20 mouse cellular contexts compared by ENCODE assay signal in the genomic region with DNA sequence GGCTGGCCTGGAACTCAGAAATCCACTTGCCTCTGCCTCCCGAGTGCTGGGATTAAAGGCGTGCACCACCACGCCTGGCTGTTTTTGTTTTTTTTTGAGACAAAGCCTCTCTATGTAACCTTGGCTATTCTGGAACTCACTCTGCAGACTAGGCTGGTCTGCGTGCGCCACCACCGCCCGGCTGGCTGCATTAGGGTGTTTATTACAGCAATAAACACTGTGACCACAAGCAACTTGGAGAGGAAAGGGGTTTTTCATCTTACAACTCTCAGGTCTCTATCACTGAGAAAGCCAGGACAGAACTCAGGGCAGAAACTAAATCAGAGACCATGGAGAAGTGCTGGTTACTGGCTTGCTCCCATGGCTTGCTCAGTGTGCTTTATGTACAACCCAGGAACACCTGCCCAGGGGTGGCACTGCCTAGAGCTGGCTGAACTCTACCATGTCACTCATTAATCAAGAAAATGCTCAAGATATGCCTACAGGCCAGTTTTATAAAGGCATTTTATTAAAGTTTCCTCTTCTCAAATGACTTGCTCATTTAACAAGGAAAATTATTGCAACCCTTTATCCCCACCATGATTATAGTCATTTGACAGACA. TPM values are rescaled to one million over a fixed set of nuclear protein-coding genes. Genes with fewer than 3 reads are reported as not detected.
DNase-seq lines count a peak whose midpoint lies in the region; ATAC-seq and TF ChIP-seq lines count a peak whose summit lies in the region.
"Had no signal": no experiment of that assay in that cellular context is flagged by ENCODE, and none has a peak within 500 bp of the region (broad histone marks: within the 10 kb centered on the region; RNA-seq: fewer than 3 reads in every experiment).

No protein-coding gene starts in this region.

- TF ChIP-seq CTCF in intestine, postnatal 0 days (IDR thresholded peaks at IDR 0.05; ENCODE audit: low read depth) = no peak
- no peak for TF ChIP-seq CTCF in small intestine, adult 2 months (IDR thresholded peaks at IDR 0.05; ENCODE audit: extremely low read depth, insufficient read length, insufficient replicate concordance, low read depth, low read length)

- H3K9ac ChIP-seq in limb, embryonic 11.5 days (ENCODE audit: low read length) = no peak overlapping the region
- no peak overlapping the region for H3K9ac ChIP-seq in intestine, postnatal 0 days (ENCODE audit: low read depth, low read length)
- no peak overlapping the region for H3K9ac ChIP-seq in kidney, embryonic 15.5 days
- H3K9ac ChIP-seq: embryonic facial prominence, embryonic 15.5 days; forebrain, postnatal 0 days had no signal

- no peak for ATAC-seq in limb, embryonic 11.5 days (ENCODE audit: insufficient number of reproducible peaks, low FRiP score, low TSS enrichment, low read depth)
- ATAC-seq in intestine, postnatal 0 days = no peak
- no peak for ATAC-seq in kidney, embryonic 15.5 days (replicated peaks; ENCODE audit: low FRiP score)
- no peak for ATAC-seq in erythroblast, adult 5-6 weeks (replicated peaks; ENCODE audit: low FRiP score, poor library complexity, severe bottlenecking)
- ATAC-seq: forebrain, postnatal 0 days had no signal

- H3K36me3 ChIP-seq in limb, embryonic 11.5 days (ENCODE audit: control insufficient read depth, insufficient read depth, low read length) = no peaks in the 10 kb centered on the region
- no peaks in the 10 kb centered on the region for H3K36me3 ChIP-seq in limb, embryonic 10.5 days
- no peaks in the 10 kb centered on the region for H3K36me3 ChIP-seq in intestine, postnatal 0 days (ENCODE audit: control insufficient read depth, insufficient read depth)
- H3K36me3 ChIP-seq in kidney, embryonic 15.5 days = no peaks in the 10 kb centered on the region
- no peaks in the 10 kb centered on the region for H3K36me3 ChIP-seq in small intestine, adult 2 months (ENCODE audit: control insufficient read depth, insufficient read depth, low read length)
- H3K36me3 ChIP-seq: embryonic facial prominence, embryonic 15.5 days; forebrain, embryonic 10.5 days had no signal

- TF ChIP-seq POLR2A in small intestine, adult 2 months (IDR thresholded peaks at IDR 0.05; ENCODE audit: low read depth, low read length) = no peak

- H3K27ac ChIP-seq in limb, embryonic 11.5 days (replicated peaks; ENCODE audit: low read depth, low read length) = no peak overlapping the region
- H3K27ac ChIP-seq in limb, embryonic 10.5 days = no peak overlapping the region
- H3K27ac ChIP-seq in intestine, postnatal 0 days (ENCODE audit: low read depth, low read length) = peak overlapping the region; percentile 84
- H3K27ac ChIP-seq in kidney, embryonic 15.5 days = peak overlapping the region; percentile 51; the same call in 1 of the 2 replicates
- peak overlapping the region; percentile 82 for H3K27ac ChIP-seq in small intestine, adult 2 months (ENCODE audit: insufficient read depth, low read depth, low read length)
- H3K27ac ChIP-seq: embryonic facial prominence, embryonic 15.5 days; forebrain, embryonic 10.5 days; heart, adult 2 months had no signal

- DNase-seq in limb, embryonic 11.5 days (ENCODE audit: low spot score) = peak; percentile 51
- no peak for DNase-seq in limb, embryonic 10.5 days (ENCODE audit: low spot score)
- no peak for DNase-seq in layer of hippocampus, postnatal 10 days (ENCODE audit: low spot score in 2 of 2)
- DNase-seq: adrenal gland, adult 8-10 months; cerebellum, postnatal 14 days; forebrain, postnatal 0 days; gastrocnemius, postnatal 25 days; heart, adult 2 months; heart, postnatal 10 days; layer of hippocampus, postnatal 36 days; lung, adult 2 months; retina, postnatal 1 day; thymus, postnatal 14 days had no signal

- H3K4me1 ChIP-seq in limb, embryonic 11.5 days (ENCODE audit: control insufficient read depth, insufficient read depth, low read length) = peaks cover 6% of the 10 kb centered on the region; the same call in 1 of the 2 replicates
- peaks cover 15% of the 10 kb centered on the region for H3K4me1 ChIP-seq in limb, embryonic 10.5 days
- peaks cover 5% of the 10 kb centered on the region; the same call in 1 of the 2 replicates for H3K4me1 ChIP-seq in intestine, postnatal 0 days (replicated peaks; ENCODE audit: control insufficient read depth, insufficient read depth, low read length)
- H3K4me1 ChIP-seq in kidney, embryonic 15.5 days = peaks cover 21% of the 10 kb centered on the region
- H3K4me1 ChIP-seq in small intestine, adult 2 months (ENCODE audit: control insufficient read depth, insufficient read depth, insufficient read length, low read length) = peaks cover 39% of the 10 kb centered on the region

- H3K4me2 ChIP-seq in limb, embryonic 11.5 days (ENCODE audit: low read depth, severe bottlenecking) = no peak overlapping the region
- no peak overlapping the region for H3K4me2 ChIP-seq in intestine, postnatal 0 days (replicated peaks; ENCODE audit: low read depth)
- H3K4me2 ChIP-seq in kidney, embryonic 15.5 days = no peak overlapping the region
- H3K4me2 ChIP-seq: embryonic facial prominence, embryonic 15.5 days; liver, embryonic 11.5 days had no signal

- no peaks in the 10 kb centered on the region for H3K27me3 ChIP-seq in limb, embryonic 11.5 days (ENCODE audit: control insufficient read depth, insufficient read depth, low read length)
- no peaks in the 10 kb centered on the region for H3K27me3 ChIP-seq in limb, embryonic 10.5 days (ENCODE audit: low read depth, poor library complexity, severe bottlenecking)
- H3K27me3 ChIP-seq in intestine, postnatal 0 days (replicated peaks; ENCODE audit: control insufficient read depth, insufficient read depth, low read length) = no peaks in the 10 kb centered on the region
- no peaks in the 10 kb centered on the region for H3K27me3 ChIP-seq in kidney, embryonic 15.5 days
- H3K27me3 ChIP-seq in small intestine, adult 2 months (ENCODE audit: control insufficient read depth, insufficient read depth, low read length) = no peaks in the 10 kb centered on the region
- H3K27me3 ChIP-seq: embryonic facial prominence, embryonic 15.5 days had no signal

- no peak overlapping the region for H3K4me3 ChIP-seq in limb, embryonic 11.5 days (ENCODE audit: low read depth, low read length)
- no peak overlapping the region for H3K4me3 ChIP-seq in limb, embryonic 10.5 days
- H3K4me3 ChIP-seq in intestine, postnatal 0 days (ENCODE audit: low read depth, low read length) = no peak overlapping the region
- no peak overlapping the region for H3K4me3 ChIP-seq in kidney, embryonic 15.5 days (replicated peaks)
- H3K4me3 ChIP-seq in small intestine, adult 2 months (ENCODE audit: low read depth, low read length) = no peak overlapping the region
- H3K4me3 ChIP-seq: embryonic facial prominence, embryonic 15.5 days; forebrain, embryonic 10.5 days; heart, adult 2 months had no signal

- no peaks in the 10 kb centered on the region for H3K9me3 ChIP-seq in limb, embryonic 11.5 days (ENCODE audit: control insufficient read depth, low read length)
- H3K9me3 ChIP-seq in limb, embryonic 10.5 days (replicated peaks) = no peaks in the 10 kb centered on the region
- no peaks in the 10 kb centered on the region for H3K9me3 ChIP-seq in intestine, postnatal 0 days (ENCODE audit: control insufficient read depth)
- H3K9me3 ChIP-seq in kidney, embryonic 15.5 days (replicated peaks) = no peaks in the 10 kb centered on the region
- H3K9me3 ChIP-seq: embryonic facial prominence, embryonic 15.5 days; forebrain, embryonic 10.5 days had no signal

- 38% methylated on average over 7 of the region's 7 CpGs for WGBS in limb, embryonic 11.5 days
- 53% methylated on average over 7 of the region's 7 CpGs for WGBS in limb, embryonic 10.5 days
- WGBS in intestine, postnatal 0 days = 25% methylated on average over 7 of the region's 7 CpGs
- WGBS in kidney, embryonic 15.5 days = 45% methylated on average over 7 of the region's 7 CpGs
- WGBS in small intestine, adult 2 months = 16% methylated on average over 7 of the region's 7 CpGs

RNA-seq across cellular contexts. Expression of a gene that starts 3.3 kb away (rescaled TPM):
- 47.3 and 47.7 TPM in 2 replicates for polyA plus RNA-seq in limb, embryonic 11.5 days (2014; fragmentation: Nextera tagmentation; extraction: Ambion mirVana)
- 48.5 and 50.0 TPM in 2 replicates for polyA plus RNA-seq in limb, embryonic 10.5 days (2016; fragmentation: Nextera tagmentation; extraction: Ambion mirVana)
- polyA plus RNA-seq in intestine, postnatal 0 days (2015; fragmentation: Nextera tagmentation; extraction: Ambion mirVana) = 113 and 155 TPM in 2 replicates
- 58.8 and 63.1 TPM in 2 replicates for polyA plus RNA-seq in kidney, embryonic 15.5 days (2015; fragmentation: Nextera tagmentation; extraction: Ambion mirVana)
- polyA plus RNA-seq in small intestine, adult 2 months (2012; rRNA removed) = 85.2 and 214 TPM in 2 replicates
- total RNA-seq in erythroblast, adult 5-6 weeks (2015; ENCODE audit: low replicate concordance) = 6.1 and 9.4 TPM in 2 replicates
- 6.2 and 7.4 TPM in 2 replicates for total RNA-seq in erythroblast, adult 5-6 weeks (2017; ENCODE audit: low replicate concordance)
- total RNA-seq in layer of hippocampus, postnatal 10 days (2021) = 100 to 1,000 TPM in 1 of 2 experiments, 10 to 100 TPM in 1; 98.1 to 104 TPM

RNA-seq across cellular contexts. Expression of a gene that starts 58.6 kb away (rescaled TPM):
- polyA plus RNA-seq in limb, embryonic 11.5 days (2014; fragmentation: Nextera tagmentation; extraction: Ambion mirVana) = 27.3 and 28.8 TPM in 2 replicates
- 27.9 and 39.4 TPM in 2 replicates for polyA plus RNA-seq in limb, embryonic 10.5 days (2016; fragmentation: Nextera tagmentation; extraction: Ambion mirVana)
- polyA plus RNA-seq in intestine, postnatal 0 days (2015; fragmentation: Nextera tagmentation; extraction: Ambion mirVana) = 76.2 and 83.0 TPM in 2 replicates
- polyA plus RNA-seq in kidney, embryonic 15.5 days (2015; fragmentation: Nextera tagmentation; extraction: Ambion mirVana) = 43.9 and 54.6 TPM in 2 replicates
- polyA plus RNA-seq in small intestine, adult 2 months (2012; rRNA removed) = 107 and 148 TPM in 2 replicates
- total RNA-seq in erythroblast, adult 5-6 weeks (2015; ENCODE audit: low replicate concordance) = 41.2 and 46.3 TPM in 2 replicates
- total RNA-seq in erythroblast, adult 5-6 weeks (2017; ENCODE audit: low replicate concordance) = 22.2 and 37.2 TPM in 2 replicates
- 10 to 100 TPM; 19.1 to 26.0 TPM for total RNA-seq in layer of hippocampus, postnatal 10 days (2021)

Comparison
In these comparisons a context has a peak if more than half of its experiments do, and no peak if none do; other contexts are left out.
1. H3K27ac ChIP-seq: peak in intestine, postnatal 0 days (single experiment), kidney, embryonic 15.5 days (single experiment) and small intestine, adult 2 months (single experiment); none in limb, embryonic 11.5 days (single experiment) and limb, embryonic 10.5 days (single experiment).